Mouse (Mus musculus) spleen, adult 2 months (tissue): ENCODE data around the gene Zfp879. TPM values are rescaled to one million over a fixed set of nuclear protein-coding genes. Genes with fewer than 3 reads are reported as not detected.

Source experiments
- DNase-seq, 2 experiments: peaks; one replicate each; pipeline versions ENCODE4 v3.0.0 to v3.0.0-alpha.2; 2012 to 2021; ENCODE audit warnings: low spot score in 2 of 2, low read depth in 1 of 2
- H3K27ac ChIP-seq: fragments of 200-500 bp; 2 replicates; pipeline ENCODE4 v1.5.1; 2012; ENCODE audit warnings: low read length, inconsistent platforms; ENCODE audit not compliant: insufficient read depth
- H3K27me3 ChIP-seq: fragments of 200-500 bp; 2 replicates; pipeline ENCODE4 v1.6.1; 2012; ENCODE audit warnings: mild to moderate bottlenecking, moderate library complexity, low read length, inconsistent platforms; ENCODE audit not compliant: control insufficient read depth, insufficient read depth
- H3K36me3 ChIP-seq: fragments of 200-500 bp; 2 replicates; pipeline ENCODE4 v1.6.1; 2012; ENCODE audit warnings: mild to moderate bottlenecking, low read length, inconsistent platforms; ENCODE audit not compliant: control insufficient read depth, insufficient read depth
- H3K4me1 ChIP-seq: fragments of 200-500 bp; 2 replicates; pipeline ENCODE4 v1.6.1; 2011; ENCODE audit warnings: inconsistent platforms; ENCODE audit not compliant: control insufficient read depth, insufficient read depth, insufficient read length
- H3K4me3 ChIP-seq: fragments of 200-500 bp; 2 replicates; pipeline ENCODE4 v1.5.1; 2011; ENCODE audit warnings: mild to moderate bottlenecking, inconsistent platforms; ENCODE audit not compliant: insufficient read depth, insufficient read length; ENCODE audit errors: extremely low read depth
- CTCF ChIP-seq: fragments of 200-500 bp; IDR thresholded peaks from 2 replicates; pipeline ENCODE4 v1.5.1; 2011; ENCODE audit warnings: mild to moderate bottlenecking, inconsistent platforms; ENCODE audit not compliant: insufficient read depth, insufficient read length, insufficient replicate concordance; ENCODE audit errors: extremely low read depth
- POLR2A ChIP-seq: fragments of 200-500 bp; IDR thresholded peaks from 2 replicates; pipeline ENCODE4 v1.6.1; 2011; ENCODE audit warnings: low read depth, low read length, inconsistent platforms
- whole genome bisulfite sequencing: fragments of 180-500 bp; shearing (Covaris S2); methylation state at CpG from one replicate; pipeline ENCODE4 v1.1.7; 2018; 5-methylcytosine and 5-hydroxymethylcytosine counted together
- polyA plus RNA-seq: library from polyadenylated mRNA; depleted of rRNA; stranded (reverse); fragments of >200 nt; gene quantifications from 2 replicates; pipeline ENCODE4 v1.2.3, GENCODE M21; 2012

Gene Zfp879
- polyA plus RNA-seq, 1 experiment: 0.08 TPM

- H3K4me3 ChIP-seq: peak overlapping the region; percentile 54; the same call in 1 of the 2 replicates
- H3K4me1 ChIP-seq: peaks cover 11% of the 10 kb centered on the region
- H3K27ac ChIP-seq: no peak overlapping the region
- TF ChIP-seq POLR2A: no peak
- TF ChIP-seq CTCF: no peak
- WGBS: under 1% methylated on average over 68 of the region's 72 CpGs
- no peaks in the 10 kb centered on the region for H3K36me3 ChIP-seq
- DNase-seq: peak in 1 of 2 experiments; percentile 34
- peaks cover 3% of the 10 kb centered on the region; the same call in 1 of the 2 replicates for H3K27me3 ChIP-seq
Observed at GRCm38 (mm10) chr11:50850989-50851601, 9.7 kb upstream of the Zfp879 start.

- H3K27me3 ChIP-seq: peaks cover 3% of the 10 kb centered on the region; the same call in 1 of the 2 replicates
- H3K36me3 ChIP-seq: no peaks in the 10 kb centered on the region
- no peak within 1 kb of the TSS for H3K27ac ChIP-seq
- peak within 1 kb of the TSS; percentile 54 for H3K4me3 ChIP-seq
- peaks cover 11% of the 10 kb centered on the region for H3K4me1 ChIP-seq
- peak; percentile 28 to 47 for DNase-seq
- WGBS: 1% methylated on average over 11 of the region's 11 CpGs
- TF ChIP-seq CTCF (no peak), POLR2A (no peak)
Observed at GRCm38 (mm10) chr11:50850177-50850735, 8.9 kb upstream of the Zfp879 start, which contains the start of gene Grm6. TSS of gene Grm6 (plus strand) at chr11:50850685.

DNA sequence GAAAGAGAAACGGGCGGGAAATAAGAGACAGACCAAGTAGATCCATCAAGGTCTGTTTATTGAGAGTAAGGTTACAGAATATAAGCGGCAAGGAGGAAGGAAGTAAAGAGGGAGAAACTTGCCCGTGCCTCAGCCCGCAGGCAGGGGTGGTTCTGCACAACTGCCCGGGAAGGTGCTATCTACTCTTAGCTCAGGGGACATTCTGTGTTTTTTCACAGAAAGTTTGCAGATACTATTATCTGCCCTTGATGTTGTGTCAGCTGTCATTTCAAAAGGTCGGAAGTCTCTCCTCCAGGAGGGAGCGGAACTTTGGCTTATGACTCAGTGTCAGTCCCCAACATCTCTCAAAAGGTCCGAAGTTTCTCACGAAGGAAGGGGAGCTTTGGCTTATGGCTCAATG, 8.0 kb upstream of the Zfp879 start:
- peak overlapping the region; percentile 54; the same call in 1 of the 2 replicates for H3K4me3 ChIP-seq
- TF ChIP-seq POLR2A: no peak
- TF ChIP-seq CTCF: no peak
- peaks cover 3% of the 10 kb centered on the region; the same call in 1 of the 2 replicates for H3K27me3 ChIP-seq

DNA sequence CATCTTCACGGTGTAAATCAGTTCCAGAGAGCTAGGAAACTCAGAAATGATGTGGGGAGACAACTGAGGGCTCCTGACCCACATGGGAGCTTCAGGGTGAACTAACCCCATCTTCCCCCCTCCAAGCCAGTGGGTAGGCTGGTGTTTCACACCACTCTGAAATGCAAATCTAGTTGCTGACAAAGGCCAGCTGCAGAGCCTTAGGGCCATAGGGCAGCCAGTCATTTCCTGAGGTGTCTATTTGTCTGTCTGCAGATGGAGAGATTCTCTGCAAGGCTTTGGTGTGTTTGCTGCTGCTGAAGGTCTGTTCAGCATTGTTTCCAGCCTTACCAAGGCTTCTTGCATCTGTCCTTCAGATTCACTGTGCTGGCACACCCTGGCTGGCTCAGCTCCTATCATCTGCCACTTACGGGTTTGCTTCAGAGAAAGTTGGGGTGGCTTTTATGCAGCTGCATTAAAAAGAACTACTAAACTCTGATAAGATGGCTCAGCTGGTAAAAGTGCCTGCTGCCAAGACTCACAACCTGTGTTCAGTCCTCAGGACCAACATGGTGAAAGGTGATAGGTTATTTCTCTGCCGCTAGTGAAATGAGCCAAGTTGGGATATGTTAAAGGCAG, 7.3 kb upstream of the Zfp879 start:
- 42% methylated on average over 3 of the region's 3 CpGs for WGBS
- H3K27ac ChIP-seq: peak overlapping the region; percentile 40; the same call in 1 of the 2 replicates
- no peaks in the 10 kb centered on the region for H3K36me3 ChIP-seq
- DNase-seq: peak in 1 of 2 experiments; percentile 43
- TF ChIP-seq CTCF (no peak), POLR2A (no peak)
- peaks cover 3% of the 10 kb centered on the region; the same call in 1 of the 2 replicates for H3K27me3 ChIP-seq
- peaks cover 11% of the 10 kb centered on the region for H3K4me1 ChIP-seq
- no peak overlapping the region for H3K4me3 ChIP-seq

More for the DNA sequence above, 8.0 kb upstream of the Zfp879 start:
- H3K4me1 ChIP-seq: peaks cover 11% of the 10 kb centered on the region
- peak overlapping the region; percentile 40; the same call in 1 of the 2 replicates for H3K27ac ChIP-seq
- H3K36me3 ChIP-seq: no peaks in the 10 kb centered on the region
- peak in 1 of 2 experiments; percentile 58 for DNase-seq
- 1% methylated on average over 10 of the region's 10 CpGs for WGBS

GRCm38 (mm10) chr11:50847047-50847446, 5.7 kb upstream of the Zfp879 start:
- 85% methylated on average over 5 of the region's 5 CpGs for whole genome bisulfite sequencing
- Histone ChIP-seq H3K27ac (no peak overlapping the region), H3K4me1 (peaks cover 11% of the 10 kb centered on the region), H3K27me3 (peaks cover 3% of the 10 kb centered on the region; the same call in 1 of the 2 replicates), H3K4me3 (no peak overlapping the region), H3K36me3 (no peaks in the 10 kb centered on the region)
- TF ChIP-seq CTCF (peak; percentile 19; the same call in 1 of the 2 replicates), POLR2A (no peak)
- DNase-seq: no peak

- Histone ChIP-seq H3K27ac (no peak overlapping the region), H3K4me1 (peaks cover 10% of the 10 kb centered on the region), H3K4me3 (no peak overlapping the region), H3K36me3 (no peaks in the 10 kb centered on the region), H3K27me3 (peaks cover 2% of the 10 kb centered on the region; the same call in 1 of the 2 replicates)
- DNase-seq: no peak
- 92% methylated on average over 3 of the region's 3 CpGs for WGBS
- TF ChIP-seq CTCF (no peak), POLR2A (no peak)
Observed at GRCm38 (mm10) chr11:50845951-50846350, 4.6 kb upstream of the Zfp879 start.
